Mouse (Mus musculus) liver, adult 2 months (tissue): ENCODE measurements around the gene Ubl7. TPM values are rescaled to one million over a fixed set of nuclear protein-coding genes. Genes with fewer than 3 reads are reported as not detected.
A peak's percentile ranks its signal among the peaks of the same experiment; 100 is the strongest.
"Not testable (repeated sequence)": the region's sequence is repeated elsewhere in the genome, so short reads cannot be mapped to it uniquely, and the experiment has no call there.

Experiments
- DNase-seq: peaks from one replicate; pipeline ENCODE4 v3.0.0-alpha.2; 2011; ENCODE audit warnings: low read depth, low spot score; ENCODE audit errors: extremely low read depth
- H3K27ac ChIP-seq: fragments of 200-500 bp; replicated peaks from 2 replicates; pipeline ENCODE4 v1.5.1; 2012; ENCODE audit warnings: low read depth, mild to moderate bottlenecking, control low read depth, inconsistent platforms, low read length; ENCODE audit not compliant: insufficient read depth
- H3K27me3 ChIP-seq: fragments of 200-500 bp; 2 replicates; pipeline ENCODE4 v1.6.1; 2012; ENCODE audit warnings: mild to moderate bottlenecking, moderate library complexity, low read length, inconsistent platforms; ENCODE audit not compliant: control insufficient read depth, insufficient read depth
- H3K36me3 ChIP-seq: fragments of 200-500 bp; 2 replicates; pipeline ENCODE4 v1.6.1; 2012; ENCODE audit warnings: low read length, inconsistent platforms; ENCODE audit not compliant: control insufficient read depth, insufficient read depth
- H3K4me1 ChIP-seq: fragments of 200-500 bp; 2 replicates; pipeline ENCODE4 v1.6.1; 2011; ENCODE audit warnings: low read length; ENCODE audit not compliant: control insufficient read depth, insufficient read depth
- H3K4me3 ChIP-seq: fragments of 200-500 bp; 2 replicates; pipeline ENCODE4 v1.5.1; 2011; ENCODE audit warnings: low read depth, mild to moderate bottlenecking, control low read depth, low read length, moderate library complexity; ENCODE audit not compliant: insufficient read depth
- H3K79me2 ChIP-seq: fragments of 200-500 bp; 2 replicates; pipeline ENCODE4 v1.6.1; 2012; ENCODE audit warnings: inconsistent platforms, mild to moderate bottlenecking, low read length, moderate library complexity; ENCODE audit not compliant: control insufficient read depth, insufficient read depth
- H3K9ac ChIP-seq: fragments of 200-500 bp; 2 replicates; pipeline ENCODE4 v1.6.1; 2012; ENCODE audit warnings: low read depth, mild to moderate bottlenecking, control low read depth, inconsistent platforms, low read length
- CTCF ChIP-seq: fragments of 200-500 bp; IDR thresholded peaks from 2 replicates; pipeline ENCODE4 v1.5.1; 2011; ENCODE audit warnings: low read depth, low read length, control low read depth
- POLR2A ChIP-seq: fragments of 200-500 bp; IDR thresholded peaks from 2 replicates; pipeline ENCODE4 v1.6.1; 2011; ENCODE audit warnings: low read length, control low read depth; ENCODE audit not compliant: insufficient read depth; ENCODE audit errors: extremely low read depth
- WGBS: fragments of 180-500 bp; shearing (Covaris S2); methylation state at CpG from one replicate; pipeline ENCODE4 v1.1.7; 2018; 5-methylcytosine and 5-hydroxymethylcytosine counted together
- polyA plus RNA-seq: library from polyadenylated mRNA; depleted of rRNA; stranded (reverse); fragments of >200 nt; gene quantifications from 2 replicates; pipeline ENCODE4 v1.2.3, GENCODE M21; 2012
- total RNA-seq: library from RNA; depleted of rRNA; stranded (reverse); fragments of >200 nt; gene quantifications from 2 replicates; pipeline ENCODE4 v1.2.3, GENCODE M21; 2014

Gene Ubl7
- total and polyA plus RNA-seq, 2 experiments, result 9.8 to 90.8 TPM

GRCm38 (mm10) chr9:57868767-57869166, 42.0 kb upstream of the Ubl7 start:
- DNase-seq, result no peak
- H3K36me3 ChIP-seq, result no peaks in the 10 kb centered on the region
- H3K4me1 ChIP-seq, result no peaks in the 10 kb centered on the region
- H3K27me3 ChIP-seq, result no peaks in the 10 kb centered on the region
- no peak overlapping the region for H3K9ac ChIP-seq
- no peak overlapping the region for H3K4me3 ChIP-seq
- WGBS, result 87% methylated on average over 6 of the region's 6 CpGs
- TF ChIP-seq POLR2A, result no peak
- no peaks in the 10 kb centered on the region for H3K79me2 ChIP-seq
- no peak overlapping the region for H3K27ac ChIP-seq

DNA sequence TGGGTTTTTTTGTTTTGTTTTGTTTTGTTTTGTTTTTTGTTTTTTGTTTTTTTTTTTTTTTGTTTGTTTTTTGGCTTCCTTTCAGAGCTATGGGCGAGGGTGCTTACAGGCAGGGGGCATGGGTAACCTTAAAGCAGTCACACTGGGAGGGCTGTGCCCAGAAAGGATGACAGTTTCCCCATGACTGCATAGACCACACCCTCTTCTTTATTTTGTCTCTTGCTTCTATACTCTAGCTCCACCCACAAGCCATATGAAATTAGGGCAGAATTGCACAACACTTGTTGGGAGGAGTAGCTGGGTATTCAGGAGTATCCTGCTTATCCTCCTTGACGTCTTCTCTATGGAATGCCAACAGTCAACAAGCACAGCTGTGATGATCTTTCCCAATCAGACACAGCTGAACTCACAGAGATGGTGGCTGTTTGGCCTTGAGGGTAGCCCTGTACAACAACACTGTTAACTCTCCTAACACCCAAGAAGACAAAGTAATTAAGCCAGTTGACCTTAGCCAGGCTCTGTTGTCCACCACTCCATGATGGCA, 40.4 kb upstream of the Ubl7 start:
- no peak overlapping the region for H3K9ac ChIP-seq
- H3K36me3 ChIP-seq, result no peaks in the 10 kb centered on the region
- no peak overlapping the region for H3K4me3 ChIP-seq
- H3K27me3 ChIP-seq, result no peaks in the 10 kb centered on the region
- TF ChIP-seq CTCF, result no peak
- no peak for TF ChIP-seq POLR2A
- no peaks in the 10 kb centered on the region for H3K79me2 ChIP-seq
- 58% methylated on average over 2 of the region's 2 CpGs for WGBS
- H3K4me1 ChIP-seq, result no peaks in the 10 kb centered on the region
- no peak overlapping the region for H3K27ac ChIP-seq
- no peak for DNase-seq

DNA sequence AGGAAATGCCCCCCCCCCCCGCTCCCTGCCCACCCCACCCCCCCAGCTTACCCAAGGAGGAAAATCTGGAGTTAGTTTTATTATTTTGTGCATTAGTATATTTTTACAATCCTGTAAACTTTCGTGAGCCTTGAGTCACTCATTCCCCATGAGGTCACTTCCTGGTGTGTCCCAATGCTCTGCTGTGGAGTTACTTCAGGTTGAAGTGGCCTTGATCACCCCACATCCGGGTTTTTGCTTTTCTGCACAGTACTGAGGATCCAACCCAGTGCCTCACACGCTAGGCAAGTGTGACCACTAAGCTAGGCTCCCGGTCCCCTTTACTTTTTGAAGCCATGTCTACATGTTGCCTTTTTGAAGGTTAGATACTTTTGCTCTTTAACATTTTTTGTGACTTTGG, 36.6 kb upstream of the Ubl7 start:
- WGBS, result 74% methylated on average over 5 of the region's 5 CpGs
- no peak for TF ChIP-seq CTCF
- no peak for TF ChIP-seq POLR2A
- H3K9ac ChIP-seq, result no peak overlapping the region
- no peak overlapping the region for H3K4me3 ChIP-seq
- no peaks in the 10 kb centered on the region for H3K4me1 ChIP-seq
- H3K36me3 ChIP-seq, result no peaks in the 10 kb centered on the region
- DNase-seq, result peak; percentile 14
- no peak overlapping the region for H3K27ac ChIP-seq
- no peaks in the 10 kb centered on the region for H3K79me2 ChIP-seq
- no peaks in the 10 kb centered on the region for H3K27me3 ChIP-seq

GRCm38 (mm10) chr9:57874994-57875393, 35.8 kb upstream of the Ubl7 start:
- no peak overlapping the region for H3K27ac ChIP-seq
- TF ChIP-seq CTCF, result no peak
- TF ChIP-seq POLR2A, result no peak
- H3K36me3 ChIP-seq, result no peaks in the 10 kb centered on the region
- DNase-seq, result no peak
- no peaks in the 10 kb centered on the region for H3K79me2 ChIP-seq
- no peak overlapping the region for H3K4me3 ChIP-seq
- H3K9ac ChIP-seq, result no peak overlapping the region
- H3K27me3 ChIP-seq, result no peaks in the 10 kb centered on the region
- 26% methylated on average over 3 of the region's 3 CpGs for WGBS
- no peaks in the 10 kb centered on the region for H3K4me1 ChIP-seq

DNA sequence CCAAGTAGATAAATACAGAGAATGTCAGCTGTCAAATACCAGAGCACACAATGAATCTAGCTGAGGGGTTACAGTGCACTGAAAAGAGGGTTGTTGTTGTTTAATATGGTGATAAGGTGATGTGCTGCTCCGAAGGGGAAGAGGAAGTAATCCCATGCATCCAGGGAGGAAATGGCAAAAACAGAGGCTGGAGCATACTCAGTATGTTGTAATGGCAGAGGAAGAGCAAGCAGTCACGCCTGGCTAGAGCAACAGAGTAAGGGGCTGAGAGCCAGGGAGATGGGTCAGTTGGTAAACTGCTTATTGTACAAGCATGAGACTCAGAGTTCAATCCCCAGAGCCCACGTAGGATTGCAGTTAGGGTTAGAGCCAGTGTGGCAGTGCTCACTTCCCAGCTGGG, 31.6 kb upstream of the Ubl7 start:
- Histone ChIP-seq H3K4me1 (no peaks in the 10 kb centered on the region), H3K27ac (no peak overlapping the region), H3K36me3 (no peaks in the 10 kb centered on the region), H3K79me2 (no peaks in the 10 kb centered on the region), H3K27me3 (no peaks in the 10 kb centered on the region), H3K9ac (no peak overlapping the region), H3K4me3 (no peak overlapping the region)
- no peak for DNase-seq
- no peak for TF ChIP-seq POLR2A
- 50% methylated on average over 3 of the region's 3 CpGs for WGBS

DNA sequence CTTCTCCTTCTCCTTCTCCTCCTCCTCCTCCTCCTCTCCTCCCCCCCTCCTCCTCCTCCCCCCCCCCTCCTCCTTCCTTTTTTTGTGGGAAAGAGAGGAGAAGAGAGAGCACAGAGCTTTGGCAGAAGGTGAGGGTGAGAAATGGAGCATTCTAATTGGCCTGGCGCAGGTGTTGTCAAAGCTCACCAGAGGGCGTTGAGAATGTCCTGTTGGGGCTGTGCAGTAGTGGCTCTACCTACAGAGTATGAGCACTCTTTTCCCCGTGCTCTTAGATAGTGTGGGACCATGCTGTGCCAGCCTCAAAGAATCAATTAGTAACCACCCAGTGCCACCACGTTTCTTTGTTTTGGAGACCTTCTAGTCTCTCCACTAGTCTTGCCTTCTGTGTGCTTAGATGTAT, 30.5 kb upstream of the Ubl7 start:
- Histone ChIP-seq H3K9ac (no peak overlapping the region), H3K27ac (no peak overlapping the region), H3K27me3 (no peaks in the 10 kb centered on the region), H3K4me3 (no peak overlapping the region), H3K36me3 (no peaks in the 10 kb centered on the region), H3K79me2 (no peaks in the 10 kb centered on the region), H3K4me1 (no peaks in the 10 kb centered on the region)
- 41% methylated on average over 4 of the region's 4 CpGs for WGBS
- TF ChIP-seq POLR2A (no peak), CTCF (no peak)
- DNase-seq, result no peak

- H3K4me3 ChIP-seq, DNase-seq, H3K9ac ChIP-seq, H3K4me1 ChIP-seq, H3K27me3 ChIP-seq, H3K36me3 ChIP-seq, H3K27ac ChIP-seq, H3K79me2 ChIP-seq: not testable (repeated sequence)
- WGBS, result 90% methylated on average over 2 of the region's 2 CpGs
These were observed 29.0 kb upstream of the Ubl7 start for GRCm38 (mm10) chr9:57881781-57882180.
